Mouse (Mus musculus) retina, postnatal 1 day (tissue): Measurements from ENCODE around the gene Tns4.

Source experiments
- DNase-seq: peaks from one replicate; pipeline ENCODE4 v3.0.0-alpha.2; 2012

The Tns4 gene

GRCm38 (mm10) chr11:99117907-99118306 lies 28.8 kb upstream of the Tns4 start:
- DNase-seq, result no peak

DNA sequence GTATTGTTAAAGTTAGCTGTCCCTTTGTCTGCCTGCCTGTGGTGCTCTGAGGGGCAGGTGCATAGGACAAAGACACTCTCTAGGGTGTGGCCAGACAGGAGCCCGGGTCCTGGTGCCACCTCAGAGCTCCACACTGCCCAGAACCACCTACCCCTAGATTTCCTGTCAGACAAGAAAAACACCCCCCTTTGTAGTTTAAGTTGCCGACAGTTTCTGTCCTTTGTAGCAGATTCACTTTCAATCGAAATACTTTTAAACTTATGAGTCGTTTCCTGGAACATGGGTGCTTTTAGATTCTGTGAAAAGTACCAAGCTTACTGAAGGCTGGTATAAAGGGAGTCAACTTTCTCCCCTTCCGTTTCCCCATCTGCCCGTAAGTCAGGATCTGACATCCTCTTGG lies 26.8 kb upstream of the Tns4 start:
- DNase-seq, result no peak

GRCm38 (mm10) chr11:99113111-99113510 lies 24.0 kb upstream of the Tns4 start:
- peak; percentile 90 for DNase-seq

DNA sequence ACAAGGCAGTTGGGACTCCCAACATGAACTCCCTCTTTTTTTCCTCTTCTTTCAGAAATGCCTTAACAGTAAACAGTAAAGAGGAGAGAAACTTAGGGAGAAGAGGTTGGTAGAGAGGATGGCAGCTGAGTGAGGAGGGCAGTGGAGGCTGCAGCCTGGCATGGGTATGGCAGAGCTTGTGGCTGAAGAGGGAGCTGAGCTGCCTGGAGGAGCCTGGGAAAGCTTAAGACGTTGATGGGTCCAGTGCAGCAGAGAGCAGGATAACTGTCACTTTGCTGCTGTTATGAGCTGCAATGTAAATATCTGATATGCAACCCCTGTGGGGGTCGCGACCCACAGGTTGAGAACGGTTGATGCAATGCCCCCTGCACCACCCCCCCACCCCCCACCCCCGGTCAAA lies 23.6 kb upstream of the Tns4 start:
- no peak for DNase-seq

DNA sequence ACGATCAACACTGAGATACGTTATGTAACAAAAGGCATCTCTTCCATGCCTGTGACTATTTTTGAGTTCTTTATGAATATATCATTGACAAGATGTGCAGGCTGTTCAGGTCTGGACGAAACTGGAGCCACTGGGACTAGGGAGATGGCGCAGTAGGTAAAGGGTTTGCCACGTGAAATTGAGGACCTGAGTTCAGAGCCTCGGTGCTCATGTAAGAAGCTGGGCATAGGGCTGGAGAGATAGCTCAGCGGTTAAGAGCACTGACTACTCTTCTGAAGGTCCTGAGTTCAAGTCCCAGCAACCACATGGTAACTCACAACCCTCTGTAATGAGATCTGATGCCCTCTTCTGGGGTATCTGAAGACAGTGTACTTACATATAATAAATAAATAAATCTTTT lies 22.5 kb upstream of the Tns4 start:
- no peak for DNase-seq

GRCm38 (mm10) chr11:99111155-99111554 lies 22.0 kb upstream of the Tns4 start:
- peak; percentile 44 for DNase-seq

- no peak for DNase-seq
These were observed 21.4 kb upstream of the Tns4 start for GRCm38 (mm10) chr11:99110370-99111110.

DNA sequence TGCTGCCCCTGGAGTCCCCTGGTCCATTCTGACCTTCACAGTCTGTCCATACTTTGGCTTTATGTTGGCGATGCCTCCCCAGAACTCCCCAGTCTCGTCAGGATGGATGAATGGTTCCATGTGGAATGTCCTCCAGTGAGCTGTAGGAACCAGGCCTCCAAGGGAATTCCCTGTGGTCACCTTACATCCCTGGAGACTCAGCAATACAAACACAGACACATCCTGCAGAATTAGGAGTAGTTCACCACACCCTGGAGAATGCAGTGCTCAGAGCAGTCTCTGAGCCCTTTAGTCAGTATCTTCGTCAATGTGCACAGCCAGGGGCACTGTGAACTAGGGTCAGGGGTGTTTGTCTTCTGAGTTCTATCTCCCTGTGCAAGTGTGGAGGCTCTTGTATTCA lies 19.2 kb upstream of the Tns4 start:
- no peak for DNase-seq

DNA sequence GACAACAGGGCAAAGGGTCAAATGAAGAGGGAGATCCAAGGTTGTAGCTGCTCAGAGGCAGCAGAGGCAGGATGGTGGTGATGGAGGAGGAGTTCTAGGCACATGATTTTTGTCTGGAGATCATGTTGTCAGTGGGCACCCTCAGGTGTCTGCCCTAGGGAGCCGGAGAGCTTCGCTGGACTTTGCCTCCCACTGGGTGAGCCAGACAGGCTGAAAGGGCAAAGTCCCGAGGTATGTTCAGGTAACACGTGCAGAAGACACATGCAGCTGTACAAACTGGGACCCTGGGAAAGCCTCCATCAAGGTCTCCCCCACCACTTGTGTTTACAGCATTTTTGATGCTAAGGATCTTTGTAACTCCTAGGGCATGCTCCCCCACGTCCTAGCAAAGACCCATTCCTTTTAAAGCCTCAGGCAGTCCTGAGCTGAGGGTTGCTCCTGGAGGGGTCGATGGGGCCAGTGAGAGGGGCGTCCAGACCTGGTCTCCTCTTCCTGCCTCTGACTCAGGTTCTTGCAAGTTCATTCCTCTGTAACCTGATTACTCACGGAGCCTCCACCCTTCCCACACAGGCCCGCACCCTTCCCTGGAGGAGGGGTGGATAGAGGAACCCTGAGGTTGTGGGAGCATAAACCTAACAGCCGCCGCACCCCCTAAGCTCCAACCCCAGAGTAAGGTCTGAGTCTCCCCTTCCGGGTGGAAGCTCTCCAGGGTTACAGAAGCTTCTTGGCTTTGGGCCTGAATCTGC lies 17.0 kb upstream of the Tns4 start:
- no peak for DNase-seq

DNA sequence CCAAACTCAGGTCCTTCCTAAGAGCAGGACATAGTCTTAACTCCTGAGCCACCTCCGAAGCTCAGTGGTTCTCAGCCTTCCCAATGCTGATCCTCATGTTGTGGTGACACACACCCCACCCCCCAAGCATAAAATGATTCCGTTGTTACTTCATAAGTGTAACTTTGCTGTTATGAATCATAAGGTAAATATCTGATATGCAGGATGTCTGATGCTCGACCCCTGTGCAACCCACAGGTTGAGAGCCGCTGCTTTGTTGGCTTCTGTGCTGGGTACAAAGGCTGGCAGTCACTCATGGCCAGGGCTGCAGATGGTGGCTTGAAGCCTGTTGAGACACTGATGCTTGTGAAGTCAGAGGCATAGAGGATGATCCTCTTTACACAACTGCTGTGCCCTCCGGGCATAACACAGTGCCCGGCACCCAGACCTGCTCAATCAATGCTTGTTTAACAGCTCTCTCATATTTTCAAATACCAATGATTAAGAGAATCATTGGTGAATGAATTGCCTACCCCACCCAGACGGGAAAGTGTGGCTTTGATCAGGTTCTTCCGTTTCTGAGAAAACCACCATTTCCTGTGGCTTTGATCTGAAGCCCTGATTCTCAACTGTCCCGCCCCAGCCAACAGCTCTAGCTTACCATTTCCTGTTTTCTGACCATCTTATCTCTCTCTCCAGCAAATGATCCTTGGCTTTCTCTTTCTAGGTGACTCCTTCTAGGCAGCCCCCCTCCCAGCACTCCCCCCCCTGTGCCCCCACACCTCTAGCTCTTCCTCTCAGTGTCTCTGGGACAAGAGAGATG lies 15.7 kb upstream of the Tns4 start:
- DNase-seq, result no peak

DNA sequence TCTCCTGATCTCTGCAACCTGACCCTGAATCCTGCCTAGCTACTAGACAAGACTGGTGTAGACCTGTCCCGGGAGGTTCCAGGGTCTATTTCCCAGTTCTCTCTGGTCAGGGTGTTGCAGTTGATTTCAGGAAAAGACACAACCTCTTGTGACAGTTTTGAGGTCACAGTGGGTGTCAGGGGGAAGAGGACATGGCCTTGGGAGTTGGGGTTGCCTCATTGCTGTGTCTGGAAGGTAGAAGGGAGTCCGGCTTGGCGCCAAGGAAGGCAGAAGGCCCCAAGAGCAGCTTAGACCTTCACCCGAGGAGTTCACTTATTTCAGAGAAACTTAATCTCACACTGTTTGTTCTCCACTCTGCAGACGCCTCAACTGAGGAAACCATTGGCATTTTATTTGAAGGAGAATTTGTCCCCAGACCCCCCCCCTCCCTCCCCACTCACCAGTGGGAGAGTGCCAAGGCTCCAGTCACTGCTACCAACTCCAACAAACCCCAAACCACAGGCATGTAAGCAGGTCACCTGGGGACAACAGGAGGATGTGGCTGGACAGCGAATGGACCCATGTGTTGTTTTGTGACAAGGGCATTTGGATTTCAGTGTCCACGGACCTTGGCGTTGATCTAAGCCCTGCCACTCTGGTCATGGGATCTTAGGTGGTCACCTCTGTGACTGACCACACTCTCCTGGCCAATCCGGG lies 13.6 kb upstream of the Tns4 start:
- DNase-seq, result no peak

GRCm38 (mm10) chr11:99101693-99102092 lies 12.6 kb upstream of the Tns4 start:
- no peak for DNase-seq

DNA sequence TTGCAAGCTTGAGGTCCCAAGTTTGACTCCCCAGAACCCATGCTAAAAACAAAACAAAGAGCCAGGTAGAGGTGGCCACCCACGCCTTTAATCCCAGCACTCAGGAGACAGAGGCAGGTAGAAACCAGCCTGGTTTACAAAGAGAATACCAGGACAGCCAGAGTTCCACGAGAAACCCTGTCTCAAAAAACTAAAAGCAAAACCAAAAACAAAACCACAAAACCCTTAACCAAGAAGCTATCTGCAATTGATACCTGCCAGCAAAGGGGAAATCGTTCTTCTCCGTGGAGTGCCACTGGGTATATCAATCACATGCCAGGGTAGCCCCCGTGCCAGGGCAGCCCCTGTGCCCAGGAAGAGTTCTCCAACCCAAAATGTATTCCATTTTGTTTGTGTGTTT lies 11.1 kb upstream of the Tns4 start:
- DNase-seq, result no peak

- DNase-seq, result no peak
These were observed 10.4 kb upstream of the Tns4 start for GRCm38 (mm10) chr11:99099516-99099915.

DNA sequence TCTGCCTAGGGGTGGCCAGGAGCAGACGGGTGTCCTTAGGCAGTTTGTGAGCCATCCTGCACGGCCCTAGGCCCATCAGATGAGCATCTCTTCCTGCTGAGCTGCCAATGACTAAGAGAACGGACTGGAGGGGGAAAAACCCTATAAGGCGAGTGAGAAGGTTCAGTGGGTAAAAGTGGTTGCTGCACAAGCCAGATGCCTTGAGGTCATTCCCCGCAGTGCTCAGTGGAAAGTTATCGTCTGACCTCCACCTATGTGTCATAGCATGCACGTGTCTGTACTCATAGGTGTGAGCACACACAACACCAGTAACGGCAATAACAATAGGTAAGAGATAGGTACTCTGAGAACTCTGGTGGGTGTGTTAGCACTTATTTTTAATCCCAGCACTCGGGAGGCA lies 9.8 kb upstream of the Tns4 start:
- no peak for DNase-seq

DNA sequence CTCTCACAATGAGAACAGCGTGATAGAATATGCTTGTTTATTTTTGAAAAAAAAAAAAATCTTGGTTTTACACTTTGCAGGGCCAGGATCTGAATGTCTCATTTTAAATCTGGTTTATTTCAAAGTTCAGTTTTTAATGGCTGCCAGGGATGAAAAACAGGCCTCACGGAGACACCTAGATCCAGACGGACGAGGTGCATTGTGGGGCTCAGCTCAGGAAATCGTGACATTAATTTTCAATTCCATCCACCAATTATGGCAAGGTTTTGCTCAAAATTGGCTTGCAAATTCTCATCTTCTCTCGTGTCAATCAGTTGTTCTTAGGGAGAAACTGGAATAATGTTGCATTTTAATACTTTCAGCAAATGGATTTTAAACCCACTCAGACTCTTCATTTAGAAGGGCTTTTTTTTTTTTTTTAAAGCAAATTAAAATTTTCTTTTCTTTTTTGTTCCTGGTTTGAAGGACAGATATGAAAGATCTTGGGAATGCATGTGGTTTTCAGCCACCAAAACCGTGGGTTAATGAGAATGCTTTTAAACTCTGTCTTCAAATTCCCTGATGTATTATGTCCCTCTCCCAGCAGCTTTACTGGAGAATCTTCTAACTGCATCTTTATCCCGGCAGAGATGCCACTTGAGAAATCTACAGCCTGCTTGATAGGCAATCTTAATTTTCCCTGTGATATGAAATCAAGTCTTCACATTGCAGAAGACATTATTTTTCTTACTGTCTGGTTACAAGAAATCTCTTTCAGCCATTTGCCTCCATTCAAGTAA lies 8.1 kb upstream of the Tns4 start:
- DNase-seq, result no peak

- no peak for DNase-seq
These were observed 7.3 kb upstream of the Tns4 start for GRCm38 (mm10) chr11:99096417-99096816.

DNA sequence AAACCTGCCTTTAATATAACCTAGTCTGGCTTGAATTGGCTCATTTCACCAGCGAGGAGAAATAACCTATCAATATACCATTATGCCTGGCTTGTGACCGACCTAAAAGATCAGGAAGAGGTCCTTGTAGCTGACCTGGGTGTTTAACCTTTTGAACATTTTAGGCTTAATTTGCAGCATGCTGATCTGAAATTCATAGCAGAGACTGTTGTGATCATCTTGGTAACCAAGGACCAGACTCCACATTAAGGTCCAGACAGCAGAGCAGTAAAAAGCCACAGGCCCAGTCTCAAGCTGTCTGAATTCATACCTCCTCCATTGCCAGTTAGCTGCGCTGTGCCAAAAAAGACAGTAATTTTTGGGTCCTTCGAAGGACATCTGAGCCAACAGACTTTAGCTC lies 6.7 kb upstream of the Tns4 start:
- DNase-seq, result no peak

DNA sequence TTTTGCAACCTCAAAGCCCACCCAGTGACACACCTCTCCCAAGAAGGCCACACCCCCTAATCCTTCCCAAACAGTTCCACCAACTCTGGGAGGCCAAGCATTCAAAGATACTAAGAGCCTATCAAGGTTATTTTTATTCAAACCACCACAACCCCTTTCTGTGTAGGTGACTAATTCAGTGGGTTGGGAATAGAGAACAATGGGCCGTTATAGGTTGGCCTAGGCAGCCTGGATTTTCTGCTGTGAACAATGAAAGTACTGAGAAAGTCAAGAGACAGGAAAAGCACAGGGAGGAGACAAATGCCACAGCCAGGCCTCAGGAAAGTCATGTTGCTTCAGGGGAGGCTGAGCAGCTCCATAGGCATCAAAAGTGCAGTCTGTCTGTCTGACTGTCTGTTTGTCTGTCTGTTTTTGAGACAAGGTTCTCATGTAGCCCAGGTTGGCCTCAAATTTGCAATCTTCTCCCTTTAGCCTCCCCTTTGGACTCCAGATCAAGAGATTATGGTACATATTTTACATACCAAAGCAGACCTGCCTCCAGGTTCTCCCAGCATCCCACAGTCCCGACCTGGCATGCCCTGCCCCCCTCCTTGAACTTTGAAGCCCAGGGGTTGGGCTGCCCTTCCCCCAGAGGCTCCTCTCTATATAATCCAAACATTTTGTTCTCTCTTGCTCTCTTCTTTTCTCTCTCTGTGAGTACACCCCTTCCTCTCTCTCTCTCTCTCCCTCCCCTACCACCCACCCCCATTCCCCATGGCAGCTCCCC lies 6.0 kb upstream of the Tns4 start:
- DNase-seq, result no peak

- no peak for DNase-seq
These were observed 4.6 kb upstream of the Tns4 start for GRCm38 (mm10) chr11:99093740-99094139.

DNA sequence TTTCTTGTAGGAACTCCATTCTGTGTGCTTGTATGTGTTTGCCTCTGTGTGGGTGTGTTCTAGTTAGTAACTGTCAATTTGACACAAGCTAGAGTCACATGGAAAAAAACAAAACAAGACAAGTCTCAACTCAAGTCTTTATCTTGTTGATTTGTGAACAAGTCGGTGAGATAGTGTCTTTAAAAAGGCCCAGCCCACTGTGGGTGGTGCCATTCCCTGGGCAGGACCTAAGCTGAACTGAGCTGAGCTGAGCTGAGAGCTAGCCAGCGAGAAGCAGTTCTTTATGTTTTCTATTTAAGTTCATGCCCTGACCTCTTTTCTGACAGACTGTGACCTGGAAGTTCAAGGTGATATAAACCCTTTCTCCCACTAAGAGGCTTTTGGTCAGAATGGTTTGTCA lies 2.6 kb upstream of the Tns4 start:
- DNase-seq, result no peak

DNA sequence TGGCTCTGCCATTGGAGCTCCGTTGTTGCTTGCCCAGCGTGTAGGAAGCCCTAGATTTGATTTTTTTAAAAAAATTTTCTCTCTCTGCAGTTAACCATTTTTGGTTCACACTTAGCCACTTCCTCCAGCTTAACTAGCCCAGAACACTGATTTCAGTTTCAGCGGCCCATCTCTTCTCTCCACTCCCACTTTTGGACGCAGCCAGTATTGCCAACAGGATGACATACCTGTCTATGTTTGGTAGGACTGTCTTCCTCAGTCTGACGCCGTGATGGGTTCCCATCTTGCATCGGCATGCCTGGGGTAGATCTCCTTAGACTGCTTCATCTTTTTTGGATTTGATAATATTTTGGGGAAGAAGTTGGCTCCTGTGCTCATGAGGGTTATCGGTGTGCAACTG lies 1.3 kb upstream of the Tns4 start:
- DNase-seq, result no peak
